Mouse (Mus musculus) erythroid progenitor cell, adult 5-6 weeks (primary cell): ENCODE results near the gene Rpa1. TPM values are rescaled to one million over a fixed set of nuclear protein-coding genes. Genes with fewer than 3 reads are reported as not detected.
"Not testable (repeated sequence)": the region's sequence is repeated elsewhere in the genome, so short reads cannot be mapped to it uniquely, and the experiment has no call there.

Experiments
- ATAC-seq: replicated peaks from 2 replicates; pipeline ENCODE4 v1.8.0; 2016; ENCODE audit warnings: moderate number of reproducible peaks, mild to moderate bottlenecking, moderate TSS enrichment, inconsistent platforms; ENCODE audit not compliant: poor library complexity, low FRiP score, severe bottlenecking
- total RNA-seq, 2 experiments: library from RNA; stranded (forward) in 1 of 2; stranded (reverse) in 1 of 2; fragments of 150-400 nt in 1 of 2; fragments of 186-747, 209-891 nt in 1 of 2; gene quantifications; 2 replicates each; pipeline versions ENCODE4 v1.2.3 to v1.2.4; 2015 to 2017; ENCODE audit warnings: low replicate concordance in 2 of 2

The Rpa1 gene
- total RNA-seq, 2 experiments from 2014 or later, result 76.7 to 110 TPM

- ATAC-seq, result no peak
These were observed 22.8 kb downstream of the Rpa1 start for GRCm38 (mm10) chr11:75325116-75325968.

- no peak for ATAC-seq
These were observed 23.7 kb downstream of the Rpa1 start for GRCm38 (mm10) chr11:75324433-75324832.

- ATAC-seq, result no peak
These were observed 24.8 kb downstream of the Rpa1 start for GRCm38 (mm10) chr11:75323326-75323737.

- no peak for ATAC-seq
These were observed 28.9 kb downstream of the Rpa1 start for GRCm38 (mm10) chr11:75319246-75319645.

GRCm38 (mm10) chr11:75318351-75319221 is 29.5 kb downstream of the Rpa1 start:
- ATAC-seq, result no peak

- ATAC-seq, result 0 out of 2 replicates have a peak, but pooled peaks have one; percentile 50
These were observed 34.3 kb downstream of the Rpa1 start for GRCm38 (mm10) chr11:75313834-75314233.

GRCm38 (mm10) chr11:75311751-75312150 is 36.4 kb downstream of the Rpa1 start:
- ATAC-seq, result no peak

GRCm38 (mm10) chr11:75310813-75311212 is 37.3 kb downstream of the Rpa1 start:
- no peak for ATAC-seq

GRCm38 (mm10) chr11:75308650-75309049 is 39.5 kb downstream of the Rpa1 start:
- ATAC-seq, result no peak

- no peak for ATAC-seq
These were observed 43.3 kb downstream of the Rpa1 start for GRCm38 (mm10) chr11:75304797-75305196.

- ATAC-seq, result no peak
These were observed 47.2 kb downstream of the Rpa1 start for GRCm38 (mm10) chr11:75300954-75301353.

- ATAC-seq, result no peak
These were observed 48.3 kb downstream of the Rpa1 start for GRCm38 (mm10) chr11:75299786-75300185.

- ATAC-seq, result no peak
These were observed 49.6 kb downstream of the Rpa1 start for GRCm38 (mm10) chr11:75298491-75298890.

- ATAC-seq, result no peak
These were observed 50.5 kb downstream of the Rpa1 start for GRCm38 (mm10) chr11:75297631-75298030.

- no peak for ATAC-seq
These were observed 51.6 kb downstream of the Rpa1 start for GRCm38 (mm10) chr11:75296406-75297005.

GRCm38 (mm10) chr11:75295534-75295933 is 52.6 kb downstream of the Rpa1 start:
- ATAC-seq, result not testable (repeated sequence)

- no peak for ATAC-seq
These were observed 53.3 kb downstream of the Rpa1 start for GRCm38 (mm10) chr11:75294862-75295261.

GRCm38 (mm10) chr11:75293852-75294361 is 54.2 kb downstream of the Rpa1 start:
- no peak for ATAC-seq

GRCm38 (mm10) chr11:75292281-75292680 is 55.8 kb downstream of the Rpa1 start:
- no peak for ATAC-seq
